Mouse (Mus musculus): ENCODE results near the gene Rnf145. TPM values are rescaled to one million over a fixed set of nuclear protein-coding genes. Genes with fewer than 3 reads are reported as not detected.

The Rnf145 gene
- polyA plus RNA-seq, 1 experiment = 94.2 TPM

DNA sequence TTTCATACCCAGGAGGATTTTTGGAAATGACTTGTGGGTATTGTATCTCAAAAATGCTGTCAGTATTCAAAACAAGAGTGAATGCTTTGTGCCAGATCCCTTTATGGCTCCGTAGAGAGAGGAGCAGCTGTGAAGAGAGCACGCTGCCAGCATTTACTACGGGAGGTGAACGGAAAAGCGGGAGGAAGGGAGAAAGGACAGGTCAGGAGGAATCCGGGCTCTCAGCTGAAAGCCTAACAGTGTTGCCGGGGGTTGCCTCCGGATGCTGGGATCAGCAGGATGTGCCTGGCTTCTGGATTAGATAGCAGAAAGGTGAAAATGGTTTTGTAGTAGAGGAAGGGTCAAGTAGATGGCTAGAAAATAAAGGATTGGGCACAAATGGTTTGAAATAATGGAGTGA lies 11.6 kb downstream of the Rnf145 start:
- TF ChIP-seq CTCF (IDR thresholded peaks at IDR 0.05; ENCODE audit: borderline replicate concordance, insufficient read depth, low read depth, low read length) (no peak), POLR2A (IDR thresholded peaks at IDR 0.05; ENCODE audit: borderline replicate concordance, insufficient read depth, low read length) (no peak)
- 3% methylated on average over 8 of the region's 8 CpGs for WGBS
- DNase-seq = peak; percentile 66 to 77
- Histone ChIP-seq H3K27ac (ENCODE audit: insufficient read depth, low read length) (no peak overlapping the region), H3K27me3 (ENCODE audit: control insufficient read depth, insufficient read depth, low read length) (no peaks in the 10 kb centered on the region), H3K4me1 (ENCODE audit: control insufficient read depth, insufficient read depth, low read length) (peaks cover 32% of the 10 kb centered on the region), H3K4me3 (replicated peaks; ENCODE audit: insufficient read depth, low read depth, low read length) (no peak overlapping the region)

DNA sequence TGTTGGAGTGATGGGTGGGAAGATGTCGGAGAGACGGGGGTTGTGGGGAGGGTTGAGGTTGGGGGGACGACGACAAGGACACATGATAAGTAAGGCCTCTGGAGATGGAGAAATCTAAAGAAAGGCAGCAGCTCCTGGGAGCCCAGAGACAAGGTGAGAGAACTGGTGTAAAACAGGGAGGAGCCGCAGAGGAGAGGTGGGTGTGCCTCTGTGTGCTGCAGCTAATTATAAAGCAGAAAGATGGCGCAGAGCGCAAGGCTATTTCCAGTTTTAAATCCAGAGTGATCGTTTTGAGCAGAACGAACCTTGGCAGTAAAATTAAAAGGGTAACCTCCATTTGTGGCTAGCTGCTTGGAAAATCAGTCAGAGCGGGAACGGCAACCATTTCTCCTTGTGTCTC lies 12.1 kb downstream of the Rnf145 start:
- Histone ChIP-seq H3K4me3 (replicated peaks; ENCODE audit: insufficient read depth, low read depth, low read length) (no peak overlapping the region), H3K27ac (ENCODE audit: insufficient read depth, low read length) (no peak overlapping the region), H3K27me3 (ENCODE audit: control insufficient read depth, insufficient read depth, low read length) (no peaks in the 10 kb centered on the region), H3K4me1 (ENCODE audit: control insufficient read depth, insufficient read depth, low read length) (peaks cover 32% of the 10 kb centered on the region)
- WGBS = 76% methylated on average over 11 of the region's 11 CpGs
- DNase-seq = no peak
- TF ChIP-seq POLR2A (IDR thresholded peaks at IDR 0.05; ENCODE audit: borderline replicate concordance, insufficient read depth, low read length) (no peak), CTCF (IDR thresholded peaks at IDR 0.05; ENCODE audit: borderline replicate concordance, insufficient read depth, low read depth, low read length) (no peak)

DNA sequence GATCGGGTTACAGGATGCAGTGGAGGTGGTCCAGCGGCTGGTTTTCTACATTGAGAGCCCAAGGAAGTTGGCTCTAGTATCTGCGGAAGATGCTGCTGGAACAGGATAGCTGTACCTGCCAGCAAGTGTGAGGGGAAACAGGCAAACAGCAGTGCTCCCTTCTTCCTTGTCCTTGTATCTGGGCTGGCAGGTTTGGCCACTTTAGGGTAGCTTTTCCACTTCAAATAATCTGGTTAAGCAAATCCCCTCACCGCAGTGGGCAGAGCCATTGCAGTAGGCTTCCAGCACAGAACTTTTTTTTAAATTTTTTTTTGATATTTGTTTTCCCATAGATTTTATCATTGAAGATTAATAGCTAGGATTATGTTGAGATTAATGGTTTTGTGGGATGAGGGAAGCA lies 12.9 kb downstream of the Rnf145 start:
- H3K27ac ChIP-seq (ENCODE audit: insufficient read depth, low read length) = no peak overlapping the region
- DNase-seq = no peak
- TF ChIP-seq CTCF (IDR thresholded peaks at IDR 0.05; ENCODE audit: borderline replicate concordance, insufficient read depth, low read depth, low read length) (no peak), POLR2A (IDR thresholded peaks at IDR 0.05; ENCODE audit: borderline replicate concordance, insufficient read depth, low read length) (no peak)
- H3K27me3 ChIP-seq (ENCODE audit: control insufficient read depth, insufficient read depth, low read length) = no peaks in the 10 kb centered on the region
- peaks cover 32% of the 10 kb centered on the region for H3K4me1 ChIP-seq (ENCODE audit: control insufficient read depth, insufficient read depth, low read length)
- WGBS = 91% methylated on average over 4 of the region's 4 CpGs
- H3K4me3 ChIP-seq (replicated peaks; ENCODE audit: insufficient read depth, low read depth, low read length) = no peak overlapping the region

DNA sequence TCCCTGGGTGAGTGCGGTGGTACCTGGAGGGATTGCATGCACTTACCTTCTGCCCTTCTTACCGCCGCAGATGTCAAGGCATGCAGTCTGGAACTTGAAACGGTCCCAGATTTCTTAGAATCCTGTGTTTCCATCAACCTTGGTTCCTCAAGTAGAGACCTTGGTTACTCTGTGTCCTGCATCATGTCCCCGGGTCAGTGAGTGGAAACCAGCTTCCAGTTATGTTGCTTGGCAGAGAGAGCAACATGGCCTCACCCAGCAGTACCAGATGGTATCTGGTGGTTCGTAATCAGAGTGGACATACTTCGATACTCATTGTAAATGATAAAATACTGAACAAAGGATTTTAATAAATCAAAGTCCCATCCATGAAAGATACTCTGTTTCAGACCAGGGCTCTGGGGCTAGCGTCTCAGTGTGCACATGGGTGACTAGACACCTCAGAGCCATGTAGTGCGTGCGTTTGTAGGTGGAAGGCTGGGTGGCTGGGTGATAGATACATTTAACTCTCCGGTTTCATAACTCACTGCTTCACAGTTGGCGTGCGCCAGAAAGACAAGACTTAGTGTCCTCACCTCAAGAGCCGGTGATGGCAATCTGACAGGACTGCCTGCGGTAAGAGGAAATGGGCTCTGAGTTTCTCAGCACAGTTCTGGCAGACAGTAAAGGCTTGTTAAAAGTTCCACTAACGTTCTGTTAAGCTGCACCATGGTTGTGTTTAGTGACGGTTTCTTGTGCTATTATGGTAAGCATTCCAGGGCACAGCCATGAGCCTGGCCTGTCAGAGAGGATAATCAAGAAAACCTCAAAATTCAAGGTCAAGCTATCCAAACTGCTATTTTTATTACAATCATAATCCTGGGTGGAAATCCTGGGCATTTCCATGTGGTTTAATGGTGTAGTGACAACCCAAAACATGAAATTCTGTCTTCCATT lies 14.3 kb downstream of the Rnf145 start:
- TF ChIP-seq CTCF (IDR thresholded peaks at IDR 0.05; ENCODE audit: borderline replicate concordance, insufficient read depth, low read depth, low read length) (no peak), POLR2A (IDR thresholded peaks at IDR 0.05; ENCODE audit: borderline replicate concordance, insufficient read depth, low read length) (no peak)
- Histone ChIP-seq H3K4me1 (ENCODE audit: control insufficient read depth, insufficient read depth, low read length) (peaks cover 32% of the 10 kb centered on the region), H3K27ac (ENCODE audit: insufficient read depth, low read length) (peak overlapping the region; percentile 72), H3K4me3 (replicated peaks; ENCODE audit: insufficient read depth, low read depth, low read length) (no peak overlapping the region), H3K27me3 (ENCODE audit: control insufficient read depth, insufficient read depth, low read length) (no peaks in the 10 kb centered on the region)
- DNase-seq = peak; percentile 81 to 90
- 26% methylated on average over 17 of the region's 17 CpGs for WGBS

DNA sequence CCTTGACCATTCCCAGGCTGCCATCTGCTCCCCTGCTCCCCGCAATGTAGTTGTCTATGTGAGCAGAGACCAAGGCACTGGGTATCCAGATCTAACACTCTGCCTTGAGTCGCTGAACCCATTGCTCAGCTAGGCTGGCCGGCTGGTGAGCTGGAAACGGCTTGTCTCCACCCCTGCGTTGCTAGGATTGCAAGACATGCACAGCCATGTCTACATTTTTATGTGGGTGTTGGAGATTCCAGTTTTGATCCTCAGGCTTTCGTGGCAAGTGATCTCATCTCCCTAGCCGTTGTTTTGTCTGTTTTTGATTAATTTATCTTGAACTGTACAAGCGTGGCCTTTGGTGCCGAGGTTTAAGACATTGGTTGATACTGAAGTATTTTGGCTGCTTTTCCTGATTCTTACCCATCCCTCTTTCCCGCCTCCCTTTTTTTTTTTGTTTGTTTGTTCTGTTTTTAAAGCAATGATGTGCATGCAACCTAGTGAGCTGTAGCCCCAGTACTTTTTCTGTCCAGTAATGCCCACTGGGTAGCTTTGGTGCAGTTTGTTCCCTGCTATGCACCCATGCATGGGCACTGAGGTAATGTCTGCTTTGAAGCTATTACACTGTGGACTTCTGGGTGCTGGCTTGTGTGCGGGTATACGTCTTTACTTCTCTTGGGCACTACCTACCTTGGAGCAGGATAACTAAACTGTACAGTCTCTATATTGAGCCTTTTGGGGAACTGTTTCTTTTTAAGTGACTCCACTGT lies 16.4 kb downstream of the Rnf145 start:
- TF ChIP-seq CTCF (IDR thresholded peaks at IDR 0.05; ENCODE audit: borderline replicate concordance, insufficient read depth, low read depth, low read length) = no peak
- TF ChIP-seq POLR2A (IDR thresholded peaks at IDR 0.05; ENCODE audit: borderline replicate concordance, insufficient read depth, low read length) = no peak
- DNase-seq = no peak
- Histone ChIP-seq H3K4me3 (replicated peaks; ENCODE audit: insufficient read depth, low read depth, low read length) (no peak overlapping the region), H3K27me3 (ENCODE audit: control insufficient read depth, insufficient read depth, low read length) (no peaks in the 10 kb centered on the region), H3K27ac (ENCODE audit: insufficient read depth, low read length) (no peak overlapping the region), H3K4me1 (ENCODE audit: control insufficient read depth, insufficient read depth, low read length) (peaks cover 19% of the 10 kb centered on the region)
- 89% methylated on average over 12 of the region's 12 CpGs for WGBS

DNA sequence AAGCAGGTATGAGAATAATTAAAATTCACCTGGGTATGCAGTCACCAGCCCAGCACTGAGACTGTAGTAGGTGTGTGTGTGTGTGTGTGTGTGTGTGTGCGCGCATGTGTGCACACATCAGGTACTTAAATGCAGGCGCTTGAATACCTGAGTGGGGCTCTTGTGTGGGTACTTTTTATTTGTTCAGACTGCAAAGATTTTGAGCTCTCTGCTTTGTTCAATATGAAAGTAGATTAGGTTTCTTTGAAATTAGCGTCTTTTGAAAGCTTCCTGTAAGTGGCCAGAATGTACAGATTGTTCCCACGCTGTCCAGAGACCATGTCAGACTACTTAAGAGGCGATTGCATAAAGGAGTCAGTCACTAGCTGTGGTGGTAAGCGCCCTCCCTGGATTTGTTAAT lies 18.6 kb downstream of the Rnf145 start:
- WGBS = 91% methylated on average over 7 of the region's 7 CpGs
- Histone ChIP-seq H3K27ac (ENCODE audit: insufficient read depth, low read length) (no peak overlapping the region), H3K4me1 (ENCODE audit: control insufficient read depth, insufficient read depth, low read length) (peaks cover 15% of the 10 kb centered on the region), H3K27me3 (ENCODE audit: control insufficient read depth, insufficient read depth, low read length) (no peaks in the 10 kb centered on the region), H3K4me3 (replicated peaks; ENCODE audit: insufficient read depth, low read depth, low read length) (no peak overlapping the region)
- TF ChIP-seq POLR2A (IDR thresholded peaks at IDR 0.05; ENCODE audit: borderline replicate concordance, insufficient read depth, low read length) = no peak
- no peak for TF ChIP-seq CTCF (IDR thresholded peaks at IDR 0.05; ENCODE audit: borderline replicate concordance, insufficient read depth, low read depth, low read length)
- no peak for DNase-seq

DNA sequence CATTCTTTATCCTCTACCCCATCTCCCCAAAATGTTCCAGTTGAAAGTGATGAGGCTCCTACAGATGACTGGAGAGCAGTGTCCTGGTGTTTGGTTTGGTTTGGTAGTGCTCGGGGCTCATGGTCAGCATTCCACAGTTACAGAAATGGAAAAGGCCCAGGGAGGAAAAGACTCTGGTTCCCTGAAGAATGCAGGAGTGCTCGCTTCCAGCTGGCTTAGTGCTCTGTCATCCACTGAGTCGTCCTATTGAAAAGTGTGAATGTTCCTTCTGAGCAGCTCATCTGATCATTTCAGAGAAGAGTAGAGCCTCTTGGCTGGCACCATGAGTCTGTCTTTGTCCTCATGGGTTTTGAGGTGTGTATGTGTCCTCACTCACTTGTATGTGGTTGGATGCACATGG lies 19.3 kb downstream of the Rnf145 start:
- WGBS = 68% methylated on average over 3 of the region's 3 CpGs
- Histone ChIP-seq H3K27ac (ENCODE audit: insufficient read depth, low read length) (no peak overlapping the region), H3K4me3 (replicated peaks; ENCODE audit: insufficient read depth, low read depth, low read length) (no peak overlapping the region), H3K27me3 (ENCODE audit: control insufficient read depth, insufficient read depth, low read length) (no peaks in the 10 kb centered on the region), H3K4me1 (ENCODE audit: control insufficient read depth, insufficient read depth, low read length) (peaks cover 8% of the 10 kb centered on the region)
- DNase-seq = no peak
- TF ChIP-seq POLR2A (IDR thresholded peaks at IDR 0.05; ENCODE audit: borderline replicate concordance, insufficient read depth, low read length) (no peak), CTCF (IDR thresholded peaks at IDR 0.05; ENCODE audit: borderline replicate concordance, insufficient read depth, low read depth, low read length) (no peak)

All from cerebellum, adult 2 months (tissue).